Mouse (Mus musculus): Measurements from ENCODE around the gene Teddm3. TPM values are rescaled to one million over a fixed set of nuclear protein-coding genes. Genes with fewer than 3 reads are reported as not detected.
"Not testable (repeated sequence)": the region's sequence is repeated elsewhere in the genome, so short reads cannot be mapped to it uniquely, and the experiment has no call there.

Gene Teddm3
- not detected for total RNA-seq (2021)
- long read RNA-seq, experiment 1: 0 reads
- long read RNA-seq, experiment 2: 0 reads

DNA sequence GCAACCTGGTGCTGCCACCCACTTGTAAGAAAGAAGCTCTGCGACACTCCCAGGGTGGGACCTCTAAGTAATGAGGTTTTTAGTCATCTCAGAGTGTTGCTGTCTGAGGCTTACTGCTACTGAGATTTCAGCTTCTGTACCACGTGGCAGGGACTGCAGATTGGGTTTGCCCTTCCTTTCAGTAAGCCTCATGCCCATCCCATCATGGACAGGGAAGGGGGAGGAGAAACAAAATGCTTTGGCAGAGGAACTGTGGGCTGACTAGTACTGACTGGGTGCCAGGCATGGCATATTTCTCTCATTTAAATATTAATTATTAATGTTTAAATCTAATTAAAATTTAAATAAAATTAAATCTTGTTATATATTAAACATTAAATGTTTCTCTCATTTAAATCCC is at the start of gene Teddm3:
Gene Teddm3 (minus strand): TSS at position 101 of the 400 bp plus-strand sequence.
- not testable (repeated sequence) for DNase-seq

DNA sequence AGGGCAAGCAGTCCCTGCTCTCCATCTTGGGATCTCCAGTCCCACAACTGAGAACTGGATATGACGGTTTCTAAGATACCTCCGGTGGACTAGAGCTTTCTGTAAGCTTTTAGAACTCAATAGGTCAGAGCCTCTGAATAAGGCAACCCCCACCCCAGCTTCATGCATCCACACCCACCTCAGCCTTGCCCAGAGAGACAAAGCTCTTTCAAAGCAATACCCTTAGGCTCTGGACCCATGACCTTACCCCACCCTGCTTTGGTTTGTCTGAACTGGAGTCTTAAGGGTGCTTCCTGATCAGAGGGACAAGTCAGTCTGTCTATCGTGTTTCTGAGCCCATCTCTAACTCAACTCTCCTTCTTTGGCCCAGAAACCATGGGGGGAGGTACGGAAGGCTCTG is 48.9 kb upstream of the Teddm3 start:
- no peak for DNase-seq

DNA sequence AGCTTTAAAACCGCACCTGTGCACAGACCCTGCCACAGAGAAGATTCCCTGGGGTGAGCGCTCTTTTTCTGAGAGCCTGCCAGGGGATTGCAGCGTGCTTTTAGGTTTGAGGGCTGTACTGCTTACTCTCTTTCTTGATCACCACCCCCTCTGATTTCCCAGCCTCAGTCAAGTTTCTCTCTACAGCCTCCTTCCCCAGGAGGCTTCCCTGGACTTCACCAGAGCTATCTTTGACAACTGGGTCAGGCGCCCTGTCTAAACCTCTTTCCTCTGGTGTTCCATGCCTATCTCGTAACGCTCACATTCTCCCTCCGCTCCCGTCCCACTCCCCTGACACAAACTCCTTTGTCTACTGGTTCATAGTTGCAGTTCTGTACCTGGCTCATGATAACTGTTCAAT is 45.6 kb upstream of the Teddm3 start:
- DNase-seq: no peak

DNA sequence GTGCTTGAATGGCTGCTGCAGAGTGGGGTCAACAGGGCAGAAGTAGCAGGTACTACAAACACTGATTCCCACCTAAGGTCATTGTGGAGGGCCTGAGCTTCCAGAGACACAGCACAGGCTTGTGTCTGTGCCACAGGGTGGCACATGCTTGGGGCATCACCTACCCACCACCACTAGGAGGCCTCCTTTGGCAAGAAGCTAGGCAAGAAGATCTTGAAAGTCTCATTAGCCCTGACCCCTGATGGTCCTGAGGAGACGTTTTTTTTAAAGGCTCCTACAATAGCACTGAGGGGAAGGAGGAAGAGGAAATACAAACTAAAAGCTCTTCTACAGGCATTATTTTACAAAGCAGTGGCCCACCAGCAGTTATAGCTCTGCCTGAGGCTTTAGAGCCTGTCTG is 44.7 kb upstream of the Teddm3 start:
- DNase-seq: no peak

DNA sequence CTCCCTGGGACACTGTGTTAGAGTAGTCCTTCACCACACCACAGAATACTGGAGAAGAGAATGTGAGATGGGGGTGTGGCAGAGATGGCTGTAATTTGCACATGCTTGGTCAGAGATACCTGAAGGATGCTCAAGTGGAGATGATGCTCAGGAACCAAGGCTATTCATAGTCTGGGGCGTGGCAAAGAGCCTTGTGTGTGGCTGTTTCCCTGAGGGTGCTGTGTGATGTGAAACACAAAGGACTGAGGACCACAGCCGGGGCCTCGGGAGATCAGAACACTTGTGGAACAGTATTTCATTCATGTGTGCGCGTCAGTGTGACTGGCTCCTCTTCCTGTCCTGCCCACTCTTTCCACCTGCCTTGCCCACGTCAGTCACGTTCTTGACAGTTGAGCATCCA is 44.2 kb upstream of the Teddm3 start:
- DNase-seq: no peak

DNA sequence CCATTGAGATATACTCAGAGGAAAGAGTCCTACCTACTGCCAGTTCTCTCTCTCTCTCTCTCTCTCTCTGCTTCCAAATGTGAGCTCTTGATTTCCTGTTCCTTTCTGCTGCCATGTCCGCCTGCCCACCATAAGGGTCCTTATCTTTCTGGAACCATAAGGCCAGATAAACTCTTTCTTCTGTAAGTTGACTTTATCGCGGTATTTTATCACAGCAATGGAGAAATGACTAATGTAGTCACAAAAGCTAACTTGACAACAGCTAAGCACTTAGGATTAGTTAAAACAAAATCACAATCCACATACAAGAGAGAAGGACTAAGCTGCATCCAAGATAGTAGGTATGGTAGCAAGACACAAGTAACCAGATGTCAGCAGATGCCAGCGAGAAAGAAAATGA is 43.7 kb upstream of the Teddm3 start:
- no peak for DNase-seq

DNA sequence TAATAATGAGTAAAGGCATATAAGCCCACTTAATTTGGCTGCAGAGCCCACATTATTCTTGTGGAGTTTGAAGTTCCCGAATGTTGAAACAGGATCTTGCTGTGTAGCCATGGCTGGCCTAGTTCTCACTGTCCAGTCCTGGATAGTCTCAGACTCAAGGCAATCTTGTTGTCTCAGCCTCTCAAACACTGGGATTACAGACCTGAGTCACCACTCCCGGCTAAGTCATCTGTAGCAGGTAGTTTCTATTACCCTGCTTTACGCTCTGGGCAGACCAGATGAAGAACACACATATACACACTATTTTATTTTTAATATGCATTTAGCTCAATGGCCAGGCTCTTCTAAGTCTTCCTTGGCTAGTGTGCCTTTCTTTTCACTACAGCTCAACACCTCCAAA is 42.8 kb upstream of the Teddm3 start:
- no peak for DNase-seq

DNA sequence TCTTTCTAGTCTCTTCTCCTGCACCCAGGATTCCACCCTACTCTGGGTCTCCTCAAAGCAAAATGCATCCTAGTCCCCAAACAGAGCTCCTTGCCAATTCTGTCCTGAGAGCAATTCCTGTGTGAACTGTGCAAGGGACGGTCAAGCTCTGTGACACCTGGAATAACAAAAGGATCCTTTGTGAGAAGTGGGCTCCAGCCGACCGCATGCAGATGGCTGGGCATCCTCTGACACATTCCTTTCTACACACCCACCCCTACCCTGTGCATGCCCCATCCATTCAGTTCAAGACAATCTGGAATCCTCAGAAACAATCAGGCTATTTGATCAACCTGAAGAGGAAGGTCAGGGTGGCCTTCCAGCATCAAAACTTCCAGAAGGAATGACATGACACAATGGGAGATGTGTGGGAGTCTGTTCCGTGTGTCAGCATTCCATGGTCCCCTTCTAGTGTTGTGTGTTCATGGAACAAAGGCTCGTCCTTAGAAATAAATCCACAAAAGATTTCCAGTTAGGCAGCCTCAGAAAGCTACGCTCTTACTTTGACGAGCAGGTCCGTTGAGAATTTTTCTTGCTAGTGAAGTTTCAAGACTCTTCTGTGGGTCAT is 41.6 kb upstream of the Teddm3 start:
- no peak for DNase-seq

DNA sequence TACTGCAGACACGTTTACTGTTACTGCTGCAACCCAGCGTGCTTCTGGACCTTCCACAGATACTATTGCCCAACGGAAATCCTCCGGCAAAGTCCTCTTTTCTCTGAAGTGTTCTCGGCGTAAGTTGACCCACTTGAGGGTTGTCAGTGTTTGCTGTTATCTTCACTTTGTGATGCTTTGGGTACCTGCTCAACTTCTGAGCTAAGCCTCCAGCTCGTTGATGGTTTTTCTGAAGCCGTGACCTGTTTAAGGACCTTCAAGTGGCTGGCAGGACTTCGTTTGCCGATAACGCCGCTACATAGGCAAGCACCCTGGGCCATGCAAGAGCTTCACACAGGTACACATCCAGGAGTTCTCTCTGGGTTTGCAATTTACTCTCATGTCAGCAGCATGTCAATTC is 40.4 kb upstream of the Teddm3 start:
- no peak for DNase-seq

DNA sequence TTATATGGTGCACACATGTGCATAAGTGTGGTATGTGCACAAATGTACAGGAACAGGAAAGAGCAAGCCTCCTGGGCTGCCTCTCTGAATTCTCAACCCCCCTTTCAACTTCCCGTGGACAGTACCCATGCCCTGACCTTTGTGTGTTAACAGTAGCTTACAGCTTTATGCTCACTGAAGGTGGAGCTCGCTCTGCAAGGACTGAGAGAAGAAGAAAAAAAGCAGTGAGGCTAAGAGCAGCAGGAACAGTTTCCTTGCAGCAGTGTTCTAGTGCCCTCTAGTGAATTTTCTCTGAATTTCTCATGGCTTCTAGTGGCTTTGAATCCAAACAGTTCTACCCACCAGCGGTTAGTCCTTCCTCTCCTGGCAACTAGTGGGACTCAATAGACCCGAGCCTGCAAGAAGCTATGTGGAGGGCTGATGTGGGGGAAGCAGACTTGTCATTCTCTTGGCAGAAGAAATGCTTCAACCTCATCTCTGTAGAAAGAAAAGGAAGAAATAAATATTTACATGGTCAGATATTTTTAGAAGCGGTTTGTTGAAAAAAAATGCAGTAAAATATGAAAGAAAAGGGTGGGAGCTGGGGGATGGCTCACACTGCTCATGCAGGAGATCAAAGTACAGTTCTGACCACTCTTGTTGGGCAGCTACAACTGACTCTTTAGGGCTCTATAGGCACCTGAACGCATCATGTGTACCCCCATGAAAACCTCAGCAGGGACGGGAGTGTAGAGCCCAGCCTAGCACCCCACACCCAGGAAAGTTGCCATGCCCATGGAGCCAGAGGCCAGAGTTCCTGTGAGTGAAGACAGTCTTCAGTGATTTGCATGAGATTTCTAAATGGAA is 38.9 kb upstream of the Teddm3 start:
- DNase-seq: peak; percentile 36 to 67

DNA sequence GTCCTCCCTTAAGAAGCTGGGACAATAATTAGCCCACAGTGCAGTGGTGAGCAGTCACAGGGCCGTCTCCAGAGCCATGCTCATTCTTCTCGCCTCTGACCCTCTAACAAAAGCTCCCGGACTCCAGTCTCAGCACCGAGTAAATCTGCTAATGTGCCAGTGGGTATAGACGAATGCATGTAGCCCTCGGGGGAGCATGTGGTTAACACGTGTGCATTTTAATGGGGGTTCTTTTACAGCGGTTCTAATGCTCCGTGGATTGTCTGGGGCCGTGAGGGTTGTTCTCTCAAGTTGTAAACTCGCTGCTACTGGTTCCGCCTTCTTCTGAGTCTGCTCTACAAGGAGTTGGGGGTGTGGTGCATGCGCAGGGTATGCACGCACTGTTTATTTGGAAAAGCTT is 37.8 kb upstream of the Teddm3 start:
- no peak for DNase-seq

DNA sequence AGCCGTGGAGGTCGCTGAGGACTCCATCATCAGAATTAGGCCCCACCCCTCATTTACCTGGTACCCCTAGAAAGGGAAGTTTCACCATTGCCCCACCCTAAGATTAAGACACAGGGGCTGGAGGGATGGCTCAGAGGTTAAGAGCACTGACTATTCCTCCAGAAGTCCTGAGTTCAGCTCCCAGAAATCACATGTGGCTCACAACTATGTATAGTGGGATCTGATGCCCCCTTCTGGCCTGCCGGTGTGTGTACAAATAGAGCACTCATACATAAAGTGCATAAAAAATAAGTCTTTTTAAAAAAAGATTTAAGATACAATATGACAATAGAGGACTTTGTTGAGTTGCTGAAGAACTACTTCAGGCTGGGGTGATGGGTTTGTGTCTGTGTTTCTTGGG is 34.5 kb upstream of the Teddm3 start:
- no peak for DNase-seq

DNA sequence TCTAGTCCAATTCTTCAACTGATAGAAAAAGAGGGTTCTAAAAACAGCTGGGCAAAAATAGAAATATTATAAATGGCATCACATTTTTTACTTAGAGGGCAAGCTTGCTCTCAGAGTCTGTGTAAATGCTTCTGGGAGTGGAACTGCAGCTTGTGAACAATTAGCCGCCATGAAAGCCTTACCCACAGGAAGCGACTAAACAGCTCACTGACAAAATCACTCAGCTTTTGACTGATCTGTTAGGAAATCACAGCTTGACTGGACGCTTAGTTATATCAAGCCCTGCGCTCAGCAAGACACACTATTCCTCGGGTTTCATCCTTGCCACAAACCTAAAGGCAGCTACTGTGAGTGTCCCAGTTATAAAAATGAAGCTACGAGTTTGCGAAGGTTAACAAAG is 33.8 kb upstream of the Teddm3 start:
- no peak for DNase-seq

DNA sequence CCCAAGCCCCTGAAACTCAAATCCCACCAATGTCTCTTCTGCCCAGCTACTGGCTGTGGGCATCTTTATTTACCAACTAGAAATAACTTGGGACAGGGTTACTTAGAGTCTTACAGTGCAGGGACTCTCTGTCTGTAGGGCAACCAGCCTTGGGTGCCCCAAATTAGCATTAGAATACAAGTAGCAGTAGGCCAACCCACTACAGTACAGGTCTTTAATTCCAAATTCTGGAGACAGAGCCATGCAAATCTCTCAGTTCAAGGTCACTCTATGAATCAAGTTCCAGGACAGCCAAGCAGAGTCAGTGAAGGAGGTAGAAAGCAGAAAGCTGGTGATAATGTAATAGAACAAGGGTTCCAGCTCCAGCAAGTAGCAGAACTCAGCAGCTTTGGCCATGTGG is 30.9 kb upstream of the Teddm3 start:
- DNase-seq: no peak

DNA sequence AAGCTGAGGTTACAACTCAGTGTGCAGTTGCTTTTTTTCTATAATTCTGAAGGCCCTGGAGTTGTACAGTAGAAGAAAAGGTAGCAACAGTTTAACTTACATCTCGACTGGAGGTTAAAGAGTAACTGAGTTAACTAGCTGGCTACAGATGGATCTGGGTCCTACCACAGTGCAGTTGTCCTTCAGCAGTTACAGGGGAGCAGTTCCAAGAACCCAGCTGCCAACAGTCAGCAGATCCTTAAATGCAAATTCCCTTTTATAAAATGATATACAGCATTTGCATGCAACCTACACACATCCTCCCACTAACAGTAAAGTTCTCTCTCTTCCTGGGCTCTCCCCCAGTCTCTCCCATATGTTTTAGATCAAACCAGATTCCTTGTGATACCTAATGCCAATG is 28.3 kb upstream of the Teddm3 start:
- DNase-seq: no peak

DNA sequence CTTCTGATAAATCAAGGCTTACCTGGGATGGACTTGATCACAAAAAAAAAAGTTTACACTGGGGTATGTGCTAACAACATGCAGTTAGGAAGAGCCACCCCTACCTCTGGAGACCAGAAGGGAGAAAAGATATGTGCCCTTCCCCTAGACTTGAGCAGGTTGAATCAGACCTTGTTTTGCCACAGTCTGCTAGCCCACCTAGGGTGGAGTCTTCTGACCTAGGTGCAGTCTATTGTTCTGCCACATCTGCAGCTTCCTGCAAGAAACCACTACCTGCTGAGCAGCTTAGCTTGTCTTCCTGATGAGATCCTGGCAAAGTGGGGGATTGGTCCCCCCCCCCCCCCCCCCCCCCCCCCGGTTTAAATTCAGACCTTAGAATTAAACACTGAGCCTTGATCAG is 21.4 kb upstream of the Teddm3 start:
- DNase-seq: no peak

DNA sequence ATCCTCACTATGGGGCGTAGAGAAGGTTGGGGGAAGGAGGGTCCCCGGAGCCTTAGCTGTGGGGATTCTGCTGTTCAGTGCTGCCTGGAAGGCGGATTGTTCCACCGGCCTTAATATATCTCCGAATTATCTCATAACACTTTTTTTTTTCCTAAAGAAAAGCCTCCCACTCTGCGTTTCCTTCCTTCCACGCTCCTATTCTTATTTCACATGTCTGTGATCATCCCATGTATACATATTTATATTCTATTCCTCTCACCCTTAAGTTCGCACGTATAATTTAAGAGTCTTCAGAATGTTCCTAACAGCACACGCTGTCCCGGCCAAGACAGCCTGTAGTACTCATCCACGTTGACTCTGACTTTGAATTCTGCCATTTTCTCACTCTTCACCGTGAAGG is 14.9 kb upstream of the Teddm3 start:
- no peak for DNase-seq

DNA sequence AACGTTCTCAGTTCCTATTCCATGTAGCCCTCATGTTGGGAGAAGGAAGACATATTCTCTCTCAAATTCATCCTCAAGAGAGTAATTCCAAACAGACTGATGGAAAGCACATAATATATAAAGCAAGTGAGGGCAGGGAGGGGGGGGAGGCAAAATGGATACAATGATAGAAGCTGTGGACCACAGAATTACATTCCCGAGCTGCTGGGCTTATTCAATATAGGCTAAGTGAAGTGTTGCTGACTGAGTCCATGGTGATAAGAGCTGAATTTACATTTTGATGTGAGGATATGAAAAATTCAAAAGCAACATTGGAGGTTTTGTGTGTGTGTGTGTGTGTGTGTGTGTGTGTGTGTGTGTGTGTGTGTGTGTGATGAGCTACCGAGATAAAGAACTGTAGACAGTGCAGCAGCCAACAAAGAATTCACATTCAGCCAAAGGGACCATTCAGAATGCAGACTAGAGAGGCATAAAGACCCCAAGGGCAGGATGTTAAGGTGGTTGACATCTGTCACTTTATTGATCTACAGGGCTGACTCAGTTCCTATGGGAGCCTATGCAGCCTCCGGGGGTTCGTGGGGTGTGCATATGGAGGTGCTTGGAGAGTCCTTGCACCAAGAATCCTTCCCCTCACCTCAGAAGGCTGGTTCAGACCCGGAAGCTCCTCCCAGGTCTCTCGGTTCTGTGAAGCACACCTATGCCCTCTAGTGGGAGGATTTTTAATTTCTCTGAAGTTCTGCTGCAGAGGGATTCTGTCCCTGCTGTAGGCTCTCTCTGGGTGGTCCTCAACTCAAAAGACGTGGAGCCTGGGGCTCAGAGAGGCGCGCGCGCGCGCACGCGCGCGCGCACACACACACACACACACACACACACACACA is 11.8 kb upstream of the Teddm3 start:
- DNase-seq: not testable (repeated sequence)

DNA sequence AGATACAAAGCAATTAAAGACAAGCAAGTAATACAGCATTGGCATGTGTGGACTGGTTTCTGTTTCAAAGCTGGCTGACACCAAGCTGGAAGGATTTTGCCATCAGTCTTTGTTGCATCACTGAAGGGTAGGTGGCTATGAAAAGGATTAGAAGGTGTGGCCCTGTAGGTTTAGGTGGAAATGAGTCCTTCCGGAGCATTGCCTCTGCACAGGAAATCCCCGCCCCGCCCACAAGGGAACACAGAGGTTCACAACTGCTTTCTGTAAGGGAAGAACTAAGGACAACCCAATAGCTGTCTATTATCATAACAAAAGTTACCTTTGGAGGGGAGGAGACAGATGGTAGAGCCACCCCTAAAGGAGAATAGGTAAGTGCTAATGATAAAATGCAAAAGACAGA is 9.6 kb upstream of the Teddm3 start:
- DNase-seq: not testable (repeated sequence)

DNA sequence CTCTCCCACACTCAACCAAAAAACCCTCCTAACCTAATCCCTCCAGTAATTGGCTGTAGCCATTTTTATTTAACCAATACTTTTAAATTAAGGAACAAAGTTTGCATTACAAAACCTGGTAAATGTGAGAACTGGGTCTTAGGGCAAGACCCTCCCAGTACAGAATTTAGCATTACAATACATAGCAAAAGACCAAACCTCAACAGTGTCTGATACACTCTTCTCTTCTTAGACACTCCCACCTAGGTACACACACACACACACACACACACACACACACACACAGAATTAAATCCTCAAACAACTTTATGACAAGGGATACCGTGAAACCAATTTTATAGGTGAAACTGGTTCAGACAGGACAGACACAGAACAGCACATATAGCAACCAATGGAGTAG is 5.4 kb upstream of the Teddm3 start:
- not testable (repeated sequence) for DNase-seq

DNA sequence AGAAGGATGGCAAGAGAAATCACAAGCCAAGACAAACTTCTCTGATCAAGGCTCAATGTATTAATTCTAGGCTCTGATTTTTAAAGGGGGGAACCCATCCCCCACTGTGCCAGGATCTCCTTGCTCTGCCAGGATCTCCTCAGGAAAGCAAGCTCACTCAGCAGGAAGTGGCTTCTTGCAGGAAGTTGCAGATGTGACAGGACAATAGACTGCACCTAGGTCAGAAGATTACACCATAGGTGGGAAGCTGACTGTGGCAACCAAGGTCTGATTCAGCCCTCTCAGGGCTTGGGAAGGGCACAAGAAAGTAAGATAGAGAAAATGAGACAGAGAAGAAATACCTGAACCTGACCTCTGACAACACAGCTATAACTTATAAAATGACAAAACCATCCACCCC is 2.5 kb upstream of the Teddm3 start:
- DNase-seq: not testable (repeated sequence)

DNA sequence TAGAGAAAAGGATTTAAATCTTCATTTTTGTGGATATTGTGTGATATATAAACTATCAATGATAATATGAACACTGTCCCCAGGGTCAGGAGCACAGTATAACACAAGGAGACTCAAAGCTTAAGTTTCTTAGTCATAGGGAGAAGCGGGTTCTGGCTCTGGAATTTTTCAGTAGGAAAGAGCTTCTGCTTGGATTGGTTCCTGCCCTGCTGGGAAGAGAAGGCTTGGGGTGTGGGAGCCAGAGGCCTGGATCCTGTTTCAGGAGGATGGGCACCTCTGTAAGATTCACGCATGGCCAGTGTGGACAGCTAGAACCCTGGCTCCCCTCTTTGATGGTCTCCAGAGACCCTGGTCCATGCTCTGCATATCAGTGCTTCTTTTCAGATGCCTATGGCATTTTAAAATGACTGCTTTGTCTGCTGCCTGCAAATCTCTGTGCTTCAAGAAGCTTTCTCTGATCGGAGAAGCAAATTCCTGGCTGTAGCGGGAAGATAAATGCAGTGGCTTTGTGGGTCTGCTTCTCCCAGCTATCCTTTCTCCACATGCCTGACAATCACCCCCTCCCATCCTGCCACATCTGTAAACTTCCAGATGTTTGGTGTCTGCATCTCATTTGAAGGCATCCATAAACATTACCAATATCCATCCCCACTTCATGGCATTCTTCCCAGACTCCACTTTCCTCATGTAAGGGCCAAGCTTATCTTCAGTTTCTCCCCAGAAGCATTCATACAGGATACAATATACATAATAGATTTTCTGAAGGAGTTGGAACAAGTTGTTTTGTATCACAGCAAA is 2.0 kb downstream of the Teddm3 start:
- DNase-seq: no peak
